Mouse (Mus musculus): ENCODE measurements around the gene Gm10799. TPM values are rescaled to one million over a fixed set of nuclear protein-coding genes. Genes with fewer than 3 reads are reported as not detected.
"Not testable (repeated sequence)": the region's sequence is repeated elsewhere in the genome, so short reads cannot be mapped to it uniquely, and the experiment has no call there.

The Gm10799 gene
- total RNA-seq (2014; rRNA removed): not detected in 2 replicates
- polyA plus RNA-seq (2012; rRNA removed): not detected in 2 replicates

DNA sequence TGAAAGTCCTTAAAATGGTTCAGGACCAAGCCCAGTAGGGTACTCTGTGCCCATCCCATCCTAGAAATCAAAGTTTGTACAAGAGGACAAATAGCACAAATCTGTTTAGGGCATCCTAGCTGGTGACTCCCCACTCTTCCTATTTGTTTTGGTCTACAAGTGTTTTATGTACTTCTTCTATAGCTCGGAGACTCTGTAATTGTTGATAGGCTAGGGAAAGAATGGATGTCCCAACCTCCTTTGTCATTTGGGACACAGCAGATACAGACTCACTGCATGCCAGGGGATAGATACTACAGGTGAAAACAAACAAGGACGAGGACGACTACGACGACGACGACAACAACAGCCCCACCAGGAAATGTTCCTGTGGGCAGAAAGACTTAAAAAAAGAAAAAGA is at the start of gene Gm10799:
TSS of gene Gm10799 (minus strand) at position 101 of the 400 bp plus-strand sequence.
- H3K36me3 ChIP-seq (ENCODE audit: control insufficient read depth, insufficient read depth, low read length); H3K4me1 ChIP-seq (ENCODE audit: control insufficient read depth, insufficient read depth, low read length); H3K79me2 ChIP-seq (ENCODE audit: control insufficient read depth, insufficient read depth, low read length); H3K4me3 ChIP-seq (ENCODE audit: insufficient read depth, low read depth, low read length); DNase-seq (ENCODE audit: extremely low read depth, low read depth, low spot score); H3K9ac ChIP-seq (ENCODE audit: low read depth, low read length); H3K27me3 ChIP-seq (ENCODE audit: control insufficient read depth, insufficient read depth, low read length); H3K27ac ChIP-seq (replicated peaks; ENCODE audit: insufficient read depth, low read depth, low read length): not testable (repeated sequence)
- 70% methylated on average over 7 of the region's 7 CpGs for WGBS

- H3K4me1 ChIP-seq (ENCODE audit: control insufficient read depth, insufficient read depth, low read length): peaks cover 16% of the 10 kb centered on the region
- not testable (repeated sequence) for H3K27me3 ChIP-seq (ENCODE audit: control insufficient read depth, insufficient read depth, low read length); H3K9ac ChIP-seq (ENCODE audit: low read depth, low read length); H3K4me3 ChIP-seq (ENCODE audit: insufficient read depth, low read depth, low read length); H3K36me3 ChIP-seq (ENCODE audit: control insufficient read depth, insufficient read depth, low read length); H3K79me2 ChIP-seq (ENCODE audit: control insufficient read depth, insufficient read depth, low read length); DNase-seq (ENCODE audit: extremely low read depth, low read depth, low spot score); H3K27ac ChIP-seq (replicated peaks; ENCODE audit: insufficient read depth, low read depth, low read length)
These were observed 48.8 kb upstream of the Gm10799 start for GRCm38 (mm10) chr2:104117173-104117572.

GRCm38 (mm10) chr2:104114898-104115297 is 46.5 kb upstream of the Gm10799 start:
- Histone ChIP-seq H3K27ac (replicated peaks; ENCODE audit: insufficient read depth, low read depth, low read length) (no peak overlapping the region), H3K4me3 (ENCODE audit: insufficient read depth, low read depth, low read length) (no peak overlapping the region), H3K9ac (ENCODE audit: low read depth, low read length) (no peak overlapping the region), H3K79me2 (ENCODE audit: control insufficient read depth, insufficient read depth, low read length) (no peaks in the 10 kb centered on the region), H3K4me1 (ENCODE audit: control insufficient read depth, insufficient read depth, low read length) (peaks cover 12% of the 10 kb centered on the region), H3K36me3 (ENCODE audit: control insufficient read depth, insufficient read depth, low read length) (no peaks in the 10 kb centered on the region; the same call in 1 of the 2 replicates), H3K27me3 (ENCODE audit: control insufficient read depth, insufficient read depth, low read length) (no peaks in the 10 kb centered on the region)
- TF ChIP-seq CTCF (IDR thresholded peaks at IDR 0.05; ENCODE audit: low read depth, low read length): no peak
- no peak for TF ChIP-seq POLR2A (IDR thresholded peaks at IDR 0.05; ENCODE audit: extremely low read depth, insufficient read depth, low read length)
- DNase-seq (ENCODE audit: extremely low read depth, low read depth, low spot score): peak; percentile 41
- WGBS: 50% methylated on average over 3 of the region's 3 CpGs

DNA sequence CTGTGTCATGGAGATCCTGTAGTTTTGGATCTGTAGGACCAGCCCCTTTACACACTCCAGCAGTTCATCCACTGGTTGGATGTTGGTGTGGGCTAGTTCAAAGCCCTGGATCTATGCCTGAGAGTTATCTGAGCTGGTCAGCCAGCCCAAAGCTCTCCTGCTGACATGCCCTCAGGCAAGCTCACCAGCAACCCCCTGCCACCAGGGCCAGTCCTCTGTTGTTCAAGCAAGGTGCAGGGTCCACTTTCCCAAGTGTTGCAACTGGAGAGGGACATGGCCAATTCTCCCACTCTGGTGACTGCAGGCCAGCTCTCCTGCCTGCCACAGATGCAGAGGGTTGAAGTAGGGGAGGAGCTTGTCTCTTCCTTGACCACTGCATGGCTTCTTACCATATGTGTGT is 45.2 kb upstream of the Gm10799 start:
- peak; percentile 27; the same call in 1 of the 2 replicates for TF ChIP-seq CTCF (IDR thresholded peaks at IDR 0.05; ENCODE audit: low read depth, low read length)
- peak; percentile 95 for DNase-seq (ENCODE audit: extremely low read depth, low read depth, low spot score)
- H3K9ac ChIP-seq (ENCODE audit: low read depth, low read length); H3K79me2 ChIP-seq (ENCODE audit: control insufficient read depth, insufficient read depth, low read length); H3K4me3 ChIP-seq (ENCODE audit: insufficient read depth, low read depth, low read length); H3K36me3 ChIP-seq (ENCODE audit: control insufficient read depth, insufficient read depth, low read length); H3K27me3 ChIP-seq (ENCODE audit: control insufficient read depth, insufficient read depth, low read length): not testable (repeated sequence)
- Histone ChIP-seq H3K27ac (replicated peaks; ENCODE audit: insufficient read depth, low read depth, low read length) (peak overlapping the region; percentile 60), H3K4me1 (ENCODE audit: control insufficient read depth, insufficient read depth, low read length) (peaks cover 12% of the 10 kb centered on the region)

DNA sequence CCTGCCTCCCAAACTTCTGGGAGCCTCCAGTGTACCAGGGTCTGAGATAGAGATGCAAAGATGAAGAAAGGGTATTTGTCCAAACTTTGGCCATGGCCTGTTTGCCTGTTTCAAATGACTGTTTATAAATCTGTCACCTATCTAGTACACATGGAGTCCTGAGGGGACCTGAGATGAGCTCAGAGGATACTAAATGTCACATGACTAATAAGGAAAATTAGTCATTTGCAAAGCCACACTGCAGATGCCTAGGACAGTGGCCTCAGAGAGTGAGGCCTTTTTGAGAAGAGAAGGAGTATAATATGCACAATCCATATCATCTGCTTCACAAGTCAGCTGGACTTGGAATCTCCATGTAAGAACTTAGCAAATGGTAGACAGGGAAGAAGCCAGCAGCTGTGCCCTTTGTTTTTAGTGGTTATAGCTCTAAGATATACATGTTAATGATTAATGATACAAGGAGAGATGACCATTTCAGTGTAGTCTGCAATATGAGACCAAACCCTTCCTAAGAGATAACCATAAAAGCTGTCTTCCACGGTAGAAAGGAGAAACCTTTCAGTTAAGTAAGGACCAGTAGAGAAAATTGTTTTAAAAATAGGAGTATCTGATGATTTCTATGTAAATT is 42.9 kb upstream of the Gm10799 start:
- H3K36me3 ChIP-seq (ENCODE audit: control insufficient read depth, insufficient read depth, low read length): not testable (repeated sequence)

DNA sequence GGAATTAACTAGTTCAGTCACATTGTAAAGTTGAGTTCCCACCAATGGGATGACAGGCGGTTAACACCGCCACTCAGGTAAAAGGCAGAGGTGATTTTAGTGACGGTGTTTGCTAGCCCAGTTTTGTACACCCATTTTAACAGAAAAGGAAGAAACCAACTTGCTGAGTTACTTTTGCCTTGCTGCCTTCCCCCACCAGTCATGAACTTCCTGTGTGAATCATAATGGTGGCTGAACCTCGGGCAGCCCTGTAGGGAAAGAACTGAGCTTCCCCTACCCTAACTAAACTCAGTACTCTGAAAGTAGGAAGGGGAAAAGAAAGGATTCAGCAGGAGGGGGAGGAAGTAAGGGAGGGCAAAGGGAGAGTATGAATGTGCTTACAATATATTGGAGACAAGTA is 41.7 kb upstream of the Gm10799 start:
- peak overlapping the region; percentile 16; the same call in 1 of the 2 replicates for H3K27ac ChIP-seq (replicated peaks; ENCODE audit: insufficient read depth, low read depth, low read length)

More for the DNA sequence above, 42.9 kb upstream of the Gm10799 start:
- WGBS: no CpG with 5 or more reads among the region's 1 CpGs
- not testable (repeated sequence) for H3K27me3 ChIP-seq (ENCODE audit: control insufficient read depth, insufficient read depth, low read length); H3K27ac ChIP-seq (replicated peaks; ENCODE audit: insufficient read depth, low read depth, low read length); H3K4me3 ChIP-seq (ENCODE audit: insufficient read depth, low read depth, low read length); DNase-seq (ENCODE audit: extremely low read depth, low read depth, low spot score); H3K9ac ChIP-seq (ENCODE audit: low read depth, low read length); H3K79me2 ChIP-seq (ENCODE audit: control insufficient read depth, insufficient read depth, low read length)
- peaks cover 15% of the 10 kb centered on the region for H3K4me1 ChIP-seq (ENCODE audit: control insufficient read depth, insufficient read depth, low read length)

More for the DNA sequence above, 41.7 kb upstream of the Gm10799 start:
- Histone ChIP-seq H3K79me2 (ENCODE audit: control insufficient read depth, insufficient read depth, low read length) (no peaks in the 10 kb centered on the region), H3K4me1 (ENCODE audit: control insufficient read depth, insufficient read depth, low read length) (peaks cover 18% of the 10 kb centered on the region), H3K27me3 (ENCODE audit: control insufficient read depth, insufficient read depth, low read length) (no peaks in the 10 kb centered on the region), H3K36me3 (ENCODE audit: control insufficient read depth, insufficient read depth, low read length) (no peaks in the 10 kb centered on the region), H3K9ac (ENCODE audit: low read depth, low read length) (no peak overlapping the region), H3K4me3 (ENCODE audit: insufficient read depth, low read depth, low read length) (no peak overlapping the region)
- no peak for DNase-seq (ENCODE audit: extremely low read depth, low read depth, low spot score)
- 79% methylated on average over 4 of the region's 4 CpGs for WGBS
- TF ChIP-seq POLR2A (IDR thresholded peaks at IDR 0.05; ENCODE audit: extremely low read depth, insufficient read depth, low read length) (no peak), CTCF (IDR thresholded peaks at IDR 0.05; ENCODE audit: low read depth, low read length) (no peak)
